In genomic region chr9:22767860-22768259, GRCm38 (mm10) we compare ENCODE assay signal across 28 mouse cellular contexts.
DNase-seq lines count a peak whose midpoint lies in the region; ATAC-seq and TF ChIP-seq lines count a peak whose summit lies in the region.
"Had no signal": no experiment of that assay in that cellular context is flagged by ENCODE, and none has a peak within 500 bp of the region (broad histone marks: within the 10 kb centered on the region; RNA-seq: fewer than 3 reads in every experiment).

No protein-coding gene starts in this region.

- intact Hi-C loops in left cerebral cortex, adult 2 months (cut with DNase I): no loop called here

- peak; percentile 2; the same call in 1 of the 2 replicates for TF ChIP-seq CTCF in left cerebral cortex, adult 2 months (IDR thresholded peaks at IDR 0.05)

- H3K27ac ChIP-seq in heart, embryonic 12.5 days (ENCODE audit: poor library complexity, severe bottlenecking): no peak overlapping the region
- H3K27ac ChIP-seq in left cerebral cortex, adult 2 months: no peak overlapping the region
- H3K27ac ChIP-seq in hindbrain, embryonic 11.5 days (ENCODE audit: low read depth, low read length): no peak overlapping the region
- H3K27ac ChIP-seq: embryonic facial prominence, embryonic 15.5 days; forebrain, embryonic 12.5 days; heart, embryonic 13.5 days; hindbrain, embryonic 15.5 days; intestine, embryonic 15.5 days; liver, embryonic 12.5 days; midbrain, embryonic 13.5 days had no signal

- H3K4me2 ChIP-seq in heart, embryonic 12.5 days: no peak overlapping the region
- no peak overlapping the region for H3K4me2 ChIP-seq in hindbrain, embryonic 11.5 days (replicated peaks; ENCODE audit: low read depth, low read length)
- H3K4me2 ChIP-seq: embryonic facial prominence, embryonic 15.5 days; forebrain, embryonic 12.5 days; heart, embryonic 13.5 days; hindbrain, embryonic 15.5 days; intestine, embryonic 15.5 days; liver, embryonic 12.5 days; midbrain, embryonic 13.5 days had no signal

- WGBS in heart, embryonic 12.5 days: 53% methylated on average over 3 of the region's 3 CpGs
- 67% methylated on average over 3 of the region's 3 CpGs for WGBS in hindbrain, embryonic 11.5 days

- H3K9ac ChIP-seq in heart, embryonic 12.5 days: no peak overlapping the region
- no peak overlapping the region for H3K9ac ChIP-seq in hindbrain, embryonic 11.5 days (ENCODE audit: low read depth, low read length)
- H3K9ac ChIP-seq: embryonic facial prominence, embryonic 15.5 days; forebrain, embryonic 12.5 days; forebrain, postnatal 0 days; heart, embryonic 13.5 days; hindbrain, embryonic 15.5 days; intestine, embryonic 15.5 days; liver, embryonic 12.5 days; liver, postnatal 0 days; midbrain, embryonic 13.5 days had no signal

- DNase-seq in heart, adult 11 months: peak; percentile 88
- DNase-seq in left cerebral cortex, adult 2 months (ENCODE audit: extremely low spot score in 1 of 2, low spot score in 2 of 2): no peak
- DNase-seq in left cerebral cortex, adult 18-20 months (ENCODE audit: low spot score in 2 of 2): no peak
- DNase-seq in 3T3-L1 (ENCODE audit: low read depth, low spot score): peak; percentile 61
- peak; percentile 54 for DNase-seq in lung, postnatal 10 days
- no peak for DNase-seq in hindbrain, embryonic 11.5 days (ENCODE audit: low spot score)
- DNase-seq in embryo, embryonic 9.5 days (ENCODE audit: extremely low spot score): no peak
- DNase-seq: adrenal gland, adult 2 months; adrenal gland, postnatal 36 days; cerebellum, adult 18-20 months; cerebellum, postnatal 10 days; forebrain, postnatal 0 days; gastrocnemius, postnatal 14 days; kidney, adult 8-10 months; kidney, postnatal 10 days; left cerebral cortex, postnatal 4 days; liver, postnatal 0 days; thymus, adult 2 months; thymus, postnatal 36 days had no signal

- no peaks in the 10 kb centered on the region for H3K9me3 ChIP-seq in heart, embryonic 12.5 days (replicated peaks)
- H3K9me3 ChIP-seq in hindbrain, embryonic 11.5 days (ENCODE audit: control insufficient read depth, low read length): no peaks in the 10 kb centered on the region
- H3K9me3 ChIP-seq: embryonic facial prominence, embryonic 15.5 days; forebrain, embryonic 12.5 days; heart, embryonic 13.5 days; hindbrain, embryonic 15.5 days; intestine, embryonic 15.5 days; liver, embryonic 12.5 days; midbrain, embryonic 13.5 days had no signal

- H3K4me1 ChIP-seq in heart, embryonic 12.5 days (replicated peaks): no peaks in the 10 kb centered on the region
- H3K4me1 ChIP-seq in hindbrain, embryonic 11.5 days (replicated peaks; ENCODE audit: control insufficient read depth, insufficient read depth, low read length): no peaks in the 10 kb centered on the region
- H3K4me1 ChIP-seq: forebrain, embryonic 12.5 days; heart, embryonic 13.5 days; hindbrain, embryonic 15.5 days; megakaryocyte, embryonic 14.5 days; midbrain, embryonic 13.5 days had no signal

- H3K4me3 ChIP-seq in heart, embryonic 12.5 days: no peak overlapping the region
- no peak overlapping the region for H3K4me3 ChIP-seq in left cerebral cortex, adult 2 months
- H3K4me3 ChIP-seq in hindbrain, embryonic 11.5 days (ENCODE audit: low read depth, low read length): no peak overlapping the region
- H3K4me3 ChIP-seq: embryonic facial prominence, embryonic 15.5 days; forebrain, embryonic 12.5 days; heart, embryonic 13.5 days; hindbrain, embryonic 15.5 days; intestine, embryonic 15.5 days; liver, embryonic 12.5 days; megakaryocyte, embryonic 14.5 days; midbrain, embryonic 13.5 days had no signal

- H3K36me3 ChIP-seq in heart, embryonic 12.5 days: no peaks in the 10 kb centered on the region
- no peaks in the 10 kb centered on the region for H3K36me3 ChIP-seq in hindbrain, embryonic 11.5 days (ENCODE audit: control insufficient read depth, insufficient read depth, low read length)
- H3K36me3 ChIP-seq: embryonic facial prominence, embryonic 15.5 days; forebrain, embryonic 12.5 days; heart, embryonic 13.5 days; hindbrain, embryonic 15.5 days; intestine, embryonic 15.5 days; liver, embryonic 12.5 days; midbrain, embryonic 13.5 days had no signal

- ATAC-seq in heart, embryonic 12.5 days (ENCODE audit: insufficient number of reproducible peaks, low FRiP score): no peak
- no peak for ATAC-seq in hindbrain, embryonic 11.5 days (ENCODE audit: low FRiP score)
- ATAC-seq: forebrain, postnatal 0 days; intestine, embryonic 15.5 days; liver, embryonic 12.5 days; liver, postnatal 0 days; midbrain, embryonic 13.5 days had no signal

- no peaks in the 10 kb centered on the region for H3K27me3 ChIP-seq in heart, embryonic 12.5 days (replicated peaks)
- H3K27me3 ChIP-seq in hindbrain, embryonic 11.5 days (ENCODE audit: control insufficient read depth, insufficient read depth, low read length): no peaks in the 10 kb centered on the region
- H3K27me3 ChIP-seq: embryonic facial prominence, embryonic 15.5 days; forebrain, embryonic 12.5 days; heart, embryonic 13.5 days; hindbrain, embryonic 15.5 days; intestine, embryonic 15.5 days; liver, embryonic 12.5 days; midbrain, embryonic 13.5 days had no signal

Comparison
In these comparisons a context has a peak if more than half of its experiments do, and no peak if none do; other contexts are left out.
1. DNase-seq: peak in heart, adult 11 months (single experiment), 3T3-L1 (single experiment) and lung, postnatal 10 days (single experiment); none in left cerebral cortex, adult 2 months (0 of 2), left cerebral cortex, adult 18-20 months (0 of 2), hindbrain, embryonic 11.5 days (single experiment) and embryo, embryonic 9.5 days (single experiment).